8 mouse cellular contexts compared by ENCODE assay signal in the genomic region with DNA sequence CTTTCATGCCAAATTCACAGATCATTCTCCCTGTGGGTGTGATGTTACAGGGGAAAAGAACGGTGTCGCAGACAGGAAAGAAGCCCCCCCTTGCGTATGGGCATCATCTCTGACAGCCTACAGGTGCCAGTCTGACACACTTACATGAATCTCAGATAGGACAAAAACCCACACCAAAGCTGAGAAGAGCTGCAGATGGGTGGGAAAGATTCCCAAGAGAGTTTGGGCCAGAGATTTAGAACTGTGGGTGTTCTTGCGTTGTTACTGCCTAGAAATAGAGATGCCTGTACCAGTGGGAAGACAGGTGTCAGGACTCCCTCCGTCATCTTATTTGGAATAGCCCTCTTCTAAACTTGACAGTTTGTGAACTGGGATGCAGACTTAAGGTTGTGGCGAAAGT.
"Had no signal": no experiment of that assay in that cellular context is flagged by ENCODE, and none has a peak within 500 bp of the region (broad histone marks: within the 10 kb centered on the region; RNA-seq: fewer than 3 reads in every experiment).

No protein-coding gene starts in this region.

- DNase-seq: kidney, adult 2 months; kidney, postnatal 14 days; lung, adult 2 months; lung, postnatal 36 days; spleen, adult 18-20 months had no signal

- ATAC-seq: intestine, embryonic 16.5 days; lung, postnatal 0 days; midbrain, embryonic 13.5 days had no signal
